Mouse (Mus musculus): Measurements from ENCODE around the gene Krtap9-3.
"Not testable (repeated sequence)": the region's sequence is repeated elsewhere in the genome, so short reads cannot be mapped to it uniquely, and the experiment has no call there.

Gene Krtap9-3

GRCm38 (mm10) chr11:99597742-99598141 is at the start of gene Krtap9-3:
Gene Krtap9-3, minus strand, starts transcription at chr11:99598105.
- not testable (repeated sequence) for DNase-seq

GRCm38 (mm10) chr11:99646444-99646843 is 48.5 kb upstream of the Krtap9-3 start:
- peak; percentile 32 for DNase-seq

GRCm38 (mm10) chr11:99644351-99644750 is 46.4 kb upstream of the Krtap9-3 start:
- no peak for DNase-seq

GRCm38 (mm10) chr11:99643635-99644139 is 45.8 kb upstream of the Krtap9-3 start, which contains the start of gene Krtap4-7:
Gene Krtap4-7, minus strand, starts transcription at chr11:99644089.
- not testable (repeated sequence) for DNase-seq

- no peak for DNase-seq
Observed at GRCm38 (mm10) chr11:99640926-99641325, 43.0 kb upstream of the Krtap9-3 start.

GRCm38 (mm10) chr11:99637086-99637485 is 39.2 kb upstream of the Krtap9-3 start:
- no peak for DNase-seq

- DNase-seq = no peak
Observed at GRCm38 (mm10) chr11:99634653-99635134, 36.8 kb upstream of the Krtap9-3 start, which contains the start of gene Krtap4-2. Gene Krtap4-2, minus strand, starts transcription at chr11:99635084.

- DNase-seq = peak; percentile 45
Observed at GRCm38 (mm10) chr11:99633293-99633692, 35.4 kb upstream of the Krtap9-3 start.

GRCm38 (mm10) chr11:99630890-99631289 is 33.0 kb upstream of the Krtap9-3 start:
- DNase-seq = no peak

GRCm38 (mm10) chr11:99628138-99628537 is 30.2 kb upstream of the Krtap9-3 start, which contains the start of gene Krtap4-1:
Gene Krtap4-1, minus strand, starts transcription at chr11:99628238.
- no peak for DNase-seq

- DNase-seq = no peak
Observed at GRCm38 (mm10) chr11:99620335-99620734, 22.4 kb upstream of the Krtap9-3 start, which contains the start of gene Gm11562. Gene Gm11562, minus strand, starts transcription at chr11:99620435.

- no peak for DNase-seq
Observed at GRCm38 (mm10) chr11:99614796-99615363, 17.0 kb upstream of the Krtap9-3 start, which contains the start of gene Krtap2-4. Gene Krtap2-4, minus strand, starts transcription at chr11:99614846.

- DNase-seq = not testable (repeated sequence)
Observed at GRCm38 (mm10) chr11:99610089-99610488, 12.2 kb upstream of the Krtap9-3 start, which contains the start of gene Gm11937. Gene Gm11937, minus strand, starts transcription at chr11:99610189.

- peak; percentile 60 for DNase-seq
Observed at GRCm38 (mm10) chr11:99609126-99609525, 11.2 kb upstream of the Krtap9-3 start.

- not testable (repeated sequence) for DNase-seq
Observed at GRCm38 (mm10) chr11:99603208-99603607, 5.3 kb upstream of the Krtap9-3 start, which contains the start of gene Gm11938. Gene Gm11938, minus strand, starts transcription at chr11:99603308.

GRCm38 (mm10) chr11:99590981-99591380 is 6.9 kb downstream of the Krtap9-3 start, which contains the start of gene Krtap1-3:
Gene Krtap1-3, minus strand, starts transcription at chr11:99591339.
- no peak for DNase-seq

- peak; percentile 32 for DNase-seq
Observed at GRCm38 (mm10) chr11:99585096-99585495, 12.8 kb downstream of the Krtap9-3 start.

- DNase-seq = no peak
Observed at GRCm38 (mm10) chr11:99583245-99583704, 14.6 kb downstream of the Krtap9-3 start, which contains the start of gene Krtap1-4. Gene Krtap1-4, minus strand, starts transcription at chr11:99583654.

GRCm38 (mm10) chr11:99581564-99581963 is 16.3 kb downstream of the Krtap9-3 start:
- no peak for DNase-seq

GRCm38 (mm10) chr11:99581051-99581450 is 16.9 kb downstream of the Krtap9-3 start:
- no peak for DNase-seq

- no peak for DNase-seq
Observed at GRCm38 (mm10) chr11:99580636-99581035, 17.3 kb downstream of the Krtap9-3 start, which contains the start of gene Krtap1-5. Gene Krtap1-5, minus strand, starts transcription at chr11:99581016.

- peak; percentile 62 for DNase-seq
Observed at GRCm38 (mm10) chr11:99574106-99574505, 23.8 kb downstream of the Krtap9-3 start.

GRCm38 (mm10) chr11:99573164-99573563 is 24.7 kb downstream of the Krtap9-3 start:
- peak; percentile 35 for DNase-seq

- DNase-seq = no peak
Observed at GRCm38 (mm10) chr11:99566530-99566929, 31.4 kb downstream of the Krtap9-3 start, which contains the start of gene Krtap3-1. Gene Krtap3-1, minus strand, starts transcription at chr11:99566630.
